Mouse (Mus musculus) stomach, embryonic 14.5 days (tissue): ENCODE results near the gene Mms22l. TPM values are rescaled to one million over a fixed set of nuclear protein-coding genes. Genes with fewer than 3 reads are reported as not detected.
"Not testable (repeated sequence)": the region's sequence is repeated elsewhere in the genome, so short reads cannot be mapped to it uniquely, and the experiment has no call there.

Experiments
- ATAC-seq: fragments of 200-750 bp; cut with Nextera tagmentation; 2 replicates; pipeline ENCODE4 v1.8.0; 2017; ENCODE audit warnings: low read depth, moderate TSS enrichment; ENCODE audit not compliant: insufficient number of reproducible peaks, insufficient read depth, low FRiP score
- H3K27ac ChIP-seq: fragments of 300-500 bp; sonication (generic); 2 replicates; pipeline ENCODE4 v1.5.1; 2014; ENCODE audit warnings: mild to moderate bottlenecking, low read length, moderate library complexity, mixed read lengths
- H3K27me3 ChIP-seq: fragments of 300-500 bp; sonication (generic); 2 replicates; pipeline ENCODE4 v1.6.1; 2014; ENCODE audit warnings: low read length, control low read depth, mixed read lengths; ENCODE audit not compliant: control insufficient read depth, insufficient read depth
- H3K36me3 ChIP-seq: fragments of 300-500 bp; sonication (generic); 2 replicates; pipeline ENCODE4 v1.6.1; 2014; ENCODE audit warnings: mild to moderate bottlenecking, control low read depth, low read length, moderate library complexity, mixed read lengths; ENCODE audit not compliant: control insufficient read depth, insufficient read depth
- H3K4me1 ChIP-seq: fragments of 300-500 bp; sonication (generic); 2 replicates; pipeline ENCODE4 v1.6.1; 2014; ENCODE audit warnings: low read length, control low read depth, mixed read lengths; ENCODE audit not compliant: control insufficient read depth, insufficient read depth
- H3K4me2 ChIP-seq: fragments of 300-500 bp; sonication (generic); replicated peaks from 2 replicates; pipeline ENCODE4 v1.6.1; 2014; ENCODE audit warnings: low read depth, low read length, control low read depth
- H3K4me3 ChIP-seq: fragments of 300-500 bp; sonication (generic); 2 replicates; pipeline ENCODE4 v1.5.1; 2014; ENCODE audit warnings: low read depth, low read length, control low read depth
- H3K9ac ChIP-seq: fragments of 300-500 bp; sonication (generic); replicated peaks from 2 replicates; pipeline ENCODE4 v1.6.1; 2014; ENCODE audit warnings: low read depth, mild to moderate bottlenecking, control low read depth, low read length, moderate library complexity, mixed read lengths
- H3K9me3 ChIP-seq: fragments of 300-500 bp; sonication (generic); 2 replicates; pipeline ENCODE4 v1.6.1; 2016; ENCODE audit warnings: low read depth, low read length, control low read depth; ENCODE audit not compliant: control insufficient read depth
- WGBS: fragments of 180-500 bp; shearing (Covaris S2); extraction: QIAGEN DNeasy Blood & Tissue Kit; methylation state at CpG from one replicate; pipeline ENCODE4 v1.1.7; 2014; 5-methylcytosine and 5-hydroxymethylcytosine counted together
- polyA plus RNA-seq: library from polyadenylated mRNA; unstranded; fragments of >200 nt; fragmentation: Nextera tagmentation; extraction: Ambion mirVana; gene quantifications from 2 replicates; pipeline ENCODE4 v1.2.1, GENCODE M21; 2014

Mms22l gene
- polyA plus RNA-seq: 30.6 and 32.2 TPM in 2 replicates

GRCm38 (mm10) chr4:24496116-24496952, at the start of gene Mms22l:
Gene Mms22l (plus strand): TSS chr4:24496451.
- under 1% methylated on average over 78 of the region's 83 CpGs for WGBS
- peak; percentile 99 for ATAC-seq

GRCm38 (mm10) chr4:24484046-24484445, 12.2 kb upstream of the Mms22l start:
- not testable (repeated sequence) for H3K27me3 ChIP-seq, H3K9me3 ChIP-seq, H3K4me1 ChIP-seq, H3K27ac ChIP-seq, H3K4me2 ChIP-seq, H3K4me3 ChIP-seq, H3K9ac ChIP-seq, ATAC-seq, H3K36me3 ChIP-seq
- WGBS: 86% methylated on average over 4 of the region's 4 CpGs

More at GRCm38 (mm10) chr4:24496116-24496952, at the start of gene Mms22l:
- Histone ChIP-seq H3K27ac (peak within 1 kb of the TSS; percentile 99), H3K9ac (peak within 1 kb of the TSS; percentile 88), H3K4me1 (no peaks in the 10 kb centered on the region), H3K36me3 (no peaks in the 10 kb centered on the region), H3K4me2 (peak within 1 kb of the TSS; percentile 68), H3K27me3 (no peaks in the 10 kb centered on the region), H3K9me3 (no peaks in the 10 kb centered on the region), H3K4me3 (peak within 1 kb of the TSS; percentile 87)

- ATAC-seq: no peak
- H3K27ac ChIP-seq: peak overlapping the region; percentile 99; the same call in 1 of the 2 replicates
- WGBS: 0% methylated on average over 7 of the region's 7 CpGs
These were observed 685 bp downstream of the Mms22l start for GRCm38 (mm10) chr4:24496953-24497319.

GRCm38 (mm10) chr4:24509195-24509594, 12.9 kb downstream of the Mms22l start:
- 98% methylated on average over 3 of the region's 3 CpGs for WGBS

More at GRCm38 (mm10) chr4:24496953-24497319, 685 bp downstream of the Mms22l start:
- Histone ChIP-seq H3K4me2 (peak overlapping the region; percentile 68), H3K9ac (peak overlapping the region; percentile 88), H3K4me1 (no peaks in the 10 kb centered on the region), H3K36me3 (no peaks in the 10 kb centered on the region), H3K9me3 (no peaks in the 10 kb centered on the region), H3K27me3 (no peaks in the 10 kb centered on the region), H3K4me3 (peak overlapping the region; percentile 87)

GRCm38 (mm10) chr4:24536989-24537388, 40.7 kb downstream of the Mms22l start:
- Histone ChIP-seq H3K27ac (no peak overlapping the region), H3K4me2 (no peak overlapping the region), H3K4me3 (no peak overlapping the region), H3K27me3 (no peaks in the 10 kb centered on the region), H3K4me1 (no peaks in the 10 kb centered on the region), H3K36me3 (peaks cover 5% of the 10 kb centered on the region; the same call in 1 of the 2 replicates), H3K9me3 (no peaks in the 10 kb centered on the region), H3K9ac (no peak overlapping the region)
- WGBS: 77% methylated on average over 4 of the region's 4 CpGs
- ATAC-seq: no peak

More at GRCm38 (mm10) chr4:24509195-24509594, 12.9 kb downstream of the Mms22l start:
- no peaks in the 10 kb centered on the region for H3K27me3 ChIP-seq
- no peak overlapping the region for H3K4me3 ChIP-seq
- no peak for ATAC-seq
- no peaks in the 10 kb centered on the region for H3K9me3 ChIP-seq
- H3K36me3 ChIP-seq: peaks cover 17% of the 10 kb centered on the region
- no peak overlapping the region for H3K9ac ChIP-seq
- no peaks in the 10 kb centered on the region for H3K4me1 ChIP-seq
- H3K27ac ChIP-seq: no peak overlapping the region
- H3K4me2 ChIP-seq: no peak overlapping the region

- ATAC-seq: no peak
- 65% methylated on average over 3 of the region's 3 CpGs for WGBS
- Histone ChIP-seq H3K9me3 (no peaks in the 10 kb centered on the region), H3K9ac (no peak overlapping the region), H3K27ac (no peak overlapping the region), H3K27me3 (no peaks in the 10 kb centered on the region), H3K4me1 (no peaks in the 10 kb centered on the region), H3K36me3 (no peaks in the 10 kb centered on the region), H3K4me3 (no peak overlapping the region), H3K4me2 (no peak overlapping the region)
These were observed 47.2 kb downstream of the Mms22l start for GRCm38 (mm10) chr4:24543421-24543820.

GRCm38 (mm10) chr4:24544677-24545151, 48.5 kb downstream of the Mms22l start:
- ATAC-seq: no peak
- Histone ChIP-seq H3K36me3 (no peaks in the 10 kb centered on the region), H3K27me3 (no peaks in the 10 kb centered on the region), H3K27ac (no peak overlapping the region), H3K9ac (no peak overlapping the region), H3K4me2 (no peak overlapping the region), H3K4me1 (no peaks in the 10 kb centered on the region), H3K9me3 (no peaks in the 10 kb centered on the region), H3K4me3 (no peak overlapping the region)
- 72% methylated on average over 5 of the region's 5 CpGs for WGBS

- 0 out of 2 replicates have a peak overlapping the region, but pooled peaks have one; percentile 7 for H3K4me2 ChIP-seq
- 0 out of 2 replicates have a peak, but pooled peaks have one; percentile 14 for ATAC-seq
- H3K36me3 ChIP-seq: no peaks in the 10 kb centered on the region
- WGBS: 28% methylated on average over 6 of the region's 6 CpGs
- no peak overlapping the region for H3K9ac ChIP-seq
- H3K9me3 ChIP-seq: no peaks in the 10 kb centered on the region
- peaks cover 4% of the 10 kb centered on the region; the same call in 1 of the 2 replicates for H3K4me1 ChIP-seq
- H3K27me3 ChIP-seq: no peaks in the 10 kb centered on the region
- H3K4me3 ChIP-seq: no peak overlapping the region
- H3K27ac ChIP-seq: no peak overlapping the region
These were observed 60.0 kb downstream of the Mms22l start for GRCm38 (mm10) chr4:24556116-24556820.
